Mouse (Mus musculus) liver, embryonic 14.5 days (tissue): ENCODE measurements around the gene Mars.

Source experiments
- CTCF ChIP-seq: IDR thresholded peaks from 2 replicates; pipeline ENCODE4 v1.5.1; 2016; ENCODE audit warnings: antibody characterized with exemption, low read depth, control low read depth
- EP300 ChIP-seq: IDR thresholded peaks from 2 replicates; pipeline ENCODE4 v1.6.1; 2016; ENCODE audit warnings: antibody characterized with exemption, low read depth

DNA sequence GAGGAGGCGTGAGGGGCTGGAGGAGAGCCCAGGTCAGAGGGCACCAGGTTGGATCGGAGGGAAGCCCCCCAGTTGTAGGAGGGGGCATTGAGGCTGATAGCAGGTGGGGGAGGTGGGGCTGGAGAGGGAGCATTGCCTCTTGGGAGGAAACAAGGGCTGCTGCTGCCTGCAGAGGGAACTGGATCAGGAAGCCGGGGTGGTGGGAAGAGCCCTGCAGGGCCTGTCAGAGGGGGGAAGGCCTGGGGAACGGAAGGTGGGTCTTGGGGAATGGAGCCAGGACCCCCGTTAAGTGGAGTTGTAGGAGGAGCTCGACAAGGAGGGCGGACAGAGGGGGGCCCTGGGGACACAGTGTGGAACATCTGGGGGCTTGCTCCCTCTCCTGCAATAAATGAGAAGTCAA lies 25.4 kb downstream of the Mars start:
- TF ChIP-seq CTCF (no peak), EP300 (no peak)
